Mouse (Mus musculus): ENCODE measurements around the gene Zc3hav1. TPM values are rescaled to one million over a fixed set of nuclear protein-coding genes. Genes with fewer than 3 reads are reported as not detected.
A peak's percentile ranks its signal among the peaks of the same experiment; 100 is the strongest.
"Not testable (repeated sequence)": the region's sequence is repeated elsewhere in the genome, so short reads cannot be mapped to it uniquely, and the experiment has no call there.

Zc3hav1 gene
- 24.6 and 31.6 TPM in 2 replicates for polyA plus RNA-seq (2012; rRNA removed)

DNA sequence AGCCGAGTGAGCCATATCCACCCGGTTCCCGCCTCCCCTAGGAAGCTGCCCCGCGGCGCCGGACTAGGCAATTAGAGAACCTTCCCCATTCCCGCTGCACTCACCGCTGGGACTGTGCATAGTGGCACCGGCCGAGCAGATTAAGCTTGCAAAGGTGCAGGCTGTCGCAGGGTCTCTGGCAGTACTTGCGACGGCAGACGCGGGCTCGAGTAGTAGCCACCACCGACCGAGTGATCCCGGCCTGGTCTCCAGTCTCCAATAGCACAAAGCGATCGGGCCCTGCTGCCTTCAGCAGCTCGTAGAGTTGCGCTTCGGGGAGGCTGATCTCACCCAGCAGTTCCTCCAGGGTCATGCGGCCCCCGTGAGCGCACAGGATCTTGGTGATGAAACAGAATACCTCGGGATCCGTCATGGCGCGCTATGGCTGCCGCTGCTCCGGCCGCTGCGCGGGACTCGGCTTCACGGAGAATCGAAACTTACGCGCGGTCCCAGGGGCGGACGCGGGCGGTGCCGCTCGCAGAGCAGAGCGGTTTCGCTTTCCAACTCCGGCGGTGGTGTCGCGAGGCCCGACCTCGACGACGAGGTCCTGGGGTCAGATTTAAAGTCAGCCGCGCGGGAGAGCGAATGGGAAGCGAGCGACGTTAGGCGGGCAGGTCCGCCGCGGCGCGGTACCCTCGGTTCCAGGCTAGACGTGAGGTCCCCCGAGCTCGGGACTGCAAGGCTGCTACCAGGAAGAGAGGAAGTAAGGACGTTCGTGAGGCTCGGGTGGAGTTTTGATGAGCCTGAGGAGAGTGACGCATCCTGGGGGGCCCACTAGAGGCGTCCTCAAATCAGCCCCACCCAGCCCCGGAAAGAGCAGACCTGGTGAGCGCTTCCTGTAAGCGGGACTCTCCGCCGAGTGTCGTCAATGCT, at the start of gene Zc3hav1:
Gene Zc3hav1, minus strand, starts transcription at position 793 of the 912 bp plus-strand sequence.
- peak; percentile 74 for DNase-seq (ENCODE audit: low spot score)

GRCm38 (mm10) chr6:38389671-38390070, 35.3 kb upstream of the Zc3hav1 start:
- no peak for DNase-seq (ENCODE audit: low spot score)

GRCm38 (mm10) chr6:38381129-38381771, 26.8 kb upstream of the Zc3hav1 start, which contains the start of gene Ttc26:
Gene Ttc26, plus strand, starts transcription at chr6:38381469.
- DNase-seq (ENCODE audit: low spot score): peak; percentile 66

DNA sequence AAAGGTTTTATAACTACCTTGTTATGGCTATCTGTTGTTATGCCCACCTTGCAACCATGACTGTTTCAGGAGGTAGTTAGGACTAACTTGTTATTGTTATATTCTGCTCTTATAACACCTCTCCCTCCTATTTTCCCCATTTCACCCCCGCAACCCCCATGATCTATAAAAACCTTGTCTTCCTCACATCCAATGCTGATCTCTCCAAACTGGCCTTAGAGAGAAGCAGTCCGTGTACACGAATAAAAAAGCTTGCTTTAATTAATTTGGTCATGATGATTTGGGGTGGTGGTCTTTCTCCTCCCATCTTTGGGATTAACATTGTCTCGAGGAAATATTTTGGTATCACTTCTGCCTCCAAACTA, 26.3 kb upstream of the Zc3hav1 start:
- no peak for DNase-seq (ENCODE audit: low spot score)

DNA sequence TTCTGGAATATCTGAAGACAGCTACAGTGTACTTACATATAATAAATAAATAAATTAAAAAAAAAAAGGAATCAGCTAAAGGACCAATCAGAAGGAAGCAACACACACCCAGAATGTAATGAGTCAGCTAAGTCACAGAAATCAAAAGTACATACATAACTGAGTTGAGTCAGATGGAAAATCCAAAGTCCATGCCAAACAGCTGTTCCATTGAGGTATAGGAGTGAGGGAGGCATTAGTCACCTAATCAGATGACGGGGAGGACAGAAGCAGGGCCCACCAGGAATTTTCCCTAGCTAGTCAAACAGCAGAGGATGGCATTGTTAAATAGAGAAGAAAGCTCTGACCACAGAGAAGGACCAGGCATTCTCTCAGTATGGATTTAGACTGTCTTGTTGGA, 19.9 kb upstream of the Zc3hav1 start:
- no peak for DNase-seq (ENCODE audit: low spot score)

- DNase-seq (ENCODE audit: low spot score): no peak
These were observed 15.5 kb upstream of the Zc3hav1 start for GRCm38 (mm10) chr6:38369945-38370344.

GRCm38 (mm10) chr6:38364121-38364520, 9.7 kb upstream of the Zc3hav1 start:
- no peak for DNase-seq (ENCODE audit: low spot score)

- no peak for DNase-seq (ENCODE audit: low spot score)
These were observed 9.0 kb upstream of the Zc3hav1 start for GRCm38 (mm10) chr6:38363370-38363769.

- DNase-seq (ENCODE audit: low spot score): no peak
These were observed 7.5 kb upstream of the Zc3hav1 start for GRCm38 (mm10) chr6:38361937-38362336.

DNA sequence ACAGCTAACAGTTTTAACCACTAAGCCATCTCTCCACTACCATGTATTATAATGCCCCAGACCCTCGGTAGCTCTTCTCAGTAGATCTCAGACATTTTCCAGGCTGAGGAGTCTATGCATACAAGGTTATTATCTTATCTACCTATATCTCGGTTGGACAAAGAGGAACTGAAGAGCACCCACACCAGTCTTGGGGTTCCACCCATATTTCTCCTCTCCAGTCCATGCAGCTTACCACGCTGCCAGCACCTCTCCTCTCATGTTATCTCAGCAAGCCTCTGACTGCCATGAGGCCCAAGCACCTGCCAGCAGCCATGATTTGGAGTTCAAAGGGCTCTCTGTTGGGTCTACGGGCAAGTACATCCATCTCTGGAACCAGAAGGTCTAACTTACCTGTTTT, 6.7 kb upstream of the Zc3hav1 start:
- no peak for DNase-seq (ENCODE audit: low spot score)

GRCm38 (mm10) chr6:38359736-38360499, 5.5 kb upstream of the Zc3hav1 start:
- DNase-seq (ENCODE audit: low spot score): no peak

DNA sequence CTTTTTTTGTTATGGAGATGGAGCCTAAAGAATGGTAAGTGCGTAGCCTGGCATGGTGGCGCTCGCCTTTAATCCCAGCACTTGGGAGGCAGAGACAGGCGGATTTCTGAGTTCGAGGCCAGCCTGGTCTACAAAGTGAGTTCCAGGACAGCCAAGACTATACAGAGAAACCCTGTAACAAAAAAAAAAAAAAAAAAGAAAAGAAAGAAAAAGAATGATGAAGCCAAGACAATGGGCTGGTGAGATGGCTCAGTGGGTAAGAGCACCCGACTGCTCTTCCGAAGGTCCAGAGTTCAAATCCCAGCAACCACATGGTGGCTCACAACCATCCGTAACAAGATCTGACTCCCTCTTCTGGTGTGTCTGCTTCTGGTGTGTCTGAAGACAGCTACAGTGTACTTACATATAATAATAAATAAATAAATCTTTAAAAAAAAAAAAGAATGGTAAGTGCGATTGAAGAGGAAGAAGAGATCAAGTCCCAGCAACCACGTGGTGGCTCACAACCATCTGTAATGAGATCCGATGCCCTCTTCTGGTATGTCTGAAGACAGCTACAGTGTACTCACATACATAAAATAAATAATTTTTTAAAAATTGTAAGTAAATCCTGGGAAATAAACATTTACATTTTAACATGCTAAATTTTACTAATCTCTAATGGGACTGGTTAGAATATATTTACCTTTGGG, 4.8 kb upstream of the Zc3hav1 start:
- DNase-seq (ENCODE audit: low spot score): not testable (repeated sequence)

- no peak for DNase-seq (ENCODE audit: low spot score)
These were observed 4.0 kb upstream of the Zc3hav1 start for GRCm38 (mm10) chr6:38358253-38359027.

- no peak for DNase-seq (ENCODE audit: low spot score)
These were observed 3.3 kb upstream of the Zc3hav1 start for GRCm38 (mm10) chr6:38357603-38358252.

GRCm38 (mm10) chr6:38356661-38357433, 2.4 kb upstream of the Zc3hav1 start:
- not testable (repeated sequence) for DNase-seq (ENCODE audit: low spot score)

DNA sequence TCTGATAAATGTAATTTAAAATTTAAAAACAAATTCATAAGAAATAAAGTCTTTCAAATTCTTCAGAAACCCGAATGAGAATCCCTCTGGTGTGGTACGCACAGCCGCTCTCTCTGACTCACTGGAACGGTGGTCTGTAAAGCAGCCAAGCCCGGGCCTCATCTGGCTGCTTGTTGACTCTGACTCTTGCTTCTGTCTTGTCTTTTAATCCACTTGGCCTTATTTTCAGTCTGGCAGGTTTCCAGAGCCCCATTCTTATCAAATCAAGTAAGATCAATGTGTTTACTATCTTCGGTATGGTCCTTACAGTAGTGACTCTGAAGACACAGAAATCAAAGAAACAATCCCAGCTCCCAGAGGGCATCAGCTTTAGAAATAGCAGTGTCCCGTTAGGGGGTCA, 1.5 kb upstream of the Zc3hav1 start:
- no peak for DNase-seq (ENCODE audit: low spot score)

- no peak for DNase-seq (ENCODE audit: low spot score)
These were observed 986 bp upstream of the Zc3hav1 start for GRCm38 (mm10) chr6:38355354-38355823.

DNA sequence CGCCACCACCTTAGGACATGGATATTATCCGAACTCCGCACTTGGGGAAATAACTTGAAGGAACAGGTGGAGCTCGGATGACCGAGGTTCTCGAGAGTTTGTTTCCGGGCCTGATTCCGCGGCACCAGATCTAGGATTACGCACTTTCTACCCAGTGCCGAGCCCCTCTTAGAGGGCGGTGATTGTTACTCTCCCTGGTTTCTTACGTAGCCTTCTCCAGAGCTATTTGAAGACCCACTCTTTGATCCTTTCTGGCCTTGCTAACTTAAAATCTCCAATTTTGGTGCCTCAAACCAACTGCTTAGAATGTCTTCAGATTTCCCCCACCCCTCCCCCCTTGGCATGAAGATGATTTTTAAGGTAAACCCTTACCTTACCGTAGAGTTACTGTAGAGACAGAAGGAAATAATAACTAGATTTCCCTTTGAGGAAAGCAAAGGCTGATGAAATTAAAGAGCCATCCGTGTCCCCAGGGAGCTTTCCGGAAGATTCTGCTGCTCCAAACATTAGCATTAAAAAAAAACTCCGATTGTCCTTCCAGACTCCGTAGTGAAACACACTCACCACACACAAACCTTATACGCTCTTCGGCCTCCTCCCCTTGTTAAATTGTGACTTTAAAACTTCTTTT, 435 bp upstream of the Zc3hav1 start:
- no peak for DNase-seq (ENCODE audit: low spot score)

- DNase-seq (ENCODE audit: low spot score): no peak
These were observed 1.2 kb downstream of the Zc3hav1 start for GRCm38 (mm10) chr6:38353181-38353580.
